Mouse (Mus musculus) mature B cell (primary cell): Measurements from ENCODE around the gene Gm45753.

Experiments
- in situ Hi-C: fragments of 300-500 bp; cut with MboI; formaldehyde crosslinking; loops from 2 replicates; pipeline ENCODE4 v1.14.3; 2019

Gm45753 gene

GRCm38 (mm10) chr8:45274317-45274716, 33.9 kb downstream of the Gm45753 start:
- in situ Hi-C loops, result no loop called here

GRCm38 (mm10) chr8:45269056-45269455, 39.2 kb downstream of the Gm45753 start:
- in situ Hi-C loops, result no loop called here

- in situ Hi-C loops, result no loop called here
Measured at GRCm38 (mm10) chr8:45268485-45268884, 39.8 kb downstream of the Gm45753 start.

GRCm38 (mm10) chr8:45267611-45268391, 40.5 kb downstream of the Gm45753 start:
- in situ Hi-C loops, result no loop called here

- in situ Hi-C loops, result no loop called here
Measured at GRCm38 (mm10) chr8:45266993-45267392, 41.3 kb downstream of the Gm45753 start.

GRCm38 (mm10) chr8:45264918-45265317, 43.3 kb downstream of the Gm45753 start:
- in situ Hi-C loops, result no loop called here

- in situ Hi-C loops, result no loop called here
Measured at GRCm38 (mm10) chr8:45262851-45263250, 45.4 kb downstream of the Gm45753 start.

- in situ Hi-C loops, result no loop called here
Measured at GRCm38 (mm10) chr8:45261920-45262319, 46.3 kb downstream of the Gm45753 start, which contains the start of gene F11. Gene F11, minus strand, starts transcription at chr8:45262031.

- in situ Hi-C loops, result no loop called here
Measured at GRCm38 (mm10) chr8:45258421-45258820, 49.8 kb downstream of the Gm45753 start.

- in situ Hi-C loops, result no loop called here
Measured at GRCm38 (mm10) chr8:45255040-45255439, 53.2 kb downstream of the Gm45753 start.

GRCm38 (mm10) chr8:45254194-45254842, 53.9 kb downstream of the Gm45753 start:
- in situ Hi-C loops, result no loop called here

GRCm38 (mm10) chr8:45253586-45253985, 54.7 kb downstream of the Gm45753 start:
- in situ Hi-C loops, result no loop called here

GRCm38 (mm10) chr8:45253111-45253510, 55.2 kb downstream of the Gm45753 start:
- in situ Hi-C loops, result no loop called here

- in situ Hi-C loops, result no loop called here
Measured at GRCm38 (mm10) chr8:45246307-45246706, 62.0 kb downstream of the Gm45753 start.

- in situ Hi-C loops, result no loop called here
Measured at GRCm38 (mm10) chr8:45239363-45239762, 68.9 kb downstream of the Gm45753 start.

GRCm38 (mm10) chr8:45238282-45238681, 70.0 kb downstream of the Gm45753 start:
- in situ Hi-C loops, result no loop called here

GRCm38 (mm10) chr8:45236164-45236912, 71.9 kb downstream of the Gm45753 start:
- in situ Hi-C loops, result no loop called here

GRCm38 (mm10) chr8:45235228-45235627, 73.0 kb downstream of the Gm45753 start:
- in situ Hi-C loops, result no loop called here

GRCm38 (mm10) chr8:45233256-45233655, 75.0 kb downstream of the Gm45753 start:
- in situ Hi-C loops, result no loop called here
